ENCODE assay signal across 8 mouse cellular contexts in genomic region chr3:131105940-131106401, GRCm38 (mm10). TPM values are rescaled to one million over a fixed set of nuclear protein-coding genes. Genes with fewer than 3 reads are reported as not detected.
DNase-seq lines count a peak whose midpoint lies in the region; ATAC-seq and TF ChIP-seq lines count a peak whose summit lies in the region.

No protein-coding gene starts in this region.

- H3K4me3 ChIP-seq in E14TG2a.4 (replicated peaks; ENCODE audit: low read length): peak overlapping the region; percentile 77
- H3K4me3 ChIP-seq in hindbrain, embryonic 10.5 days: peak overlapping the region; percentile 47
- peak overlapping the region; percentile 37 for H3K4me3 ChIP-seq in liver, embryonic 12.5 days
- peak overlapping the region; percentile 35 for H3K4me3 ChIP-seq in neural tube, embryonic 13.5 days

- peak overlapping the region; percentile 81 for H3K27ac ChIP-seq in hindbrain, embryonic 10.5 days
- H3K27ac ChIP-seq in liver, embryonic 12.5 days: no peak overlapping the region
- H3K27ac ChIP-seq in neural tube, embryonic 13.5 days (replicated peaks): peak overlapping the region; percentile 43; the same call in 1 of the 2 replicates

- H3K27me3 ChIP-seq in E14TG2a.4 (ENCODE audit: insufficient read depth, low read length): peaks cover 56% of the 10 kb centered on the region
- peaks cover 79% of the 10 kb centered on the region for H3K27me3 ChIP-seq in hindbrain, embryonic 10.5 days (ENCODE audit: insufficient read depth, poor library complexity, severe bottlenecking)
- H3K27me3 ChIP-seq in liver, embryonic 12.5 days (replicated peaks): peaks cover 89% of the 10 kb centered on the region
- H3K27me3 ChIP-seq in neural tube, embryonic 13.5 days: peaks cover 88% of the 10 kb centered on the region

- H3K4me2 ChIP-seq in liver, embryonic 12.5 days: peak overlapping the region; percentile 56
- H3K4me2 ChIP-seq in neural tube, embryonic 13.5 days: peak overlapping the region; percentile 56

- under 1% methylated on average over 36 of the region's 36 CpGs for WGBS in hindbrain, embryonic 10.5 days
- WGBS in liver, embryonic 12.5 days (ENCODE audit: insufficient replicate concordance): under 1% methylated on average over 36 of the region's 36 CpGs
- WGBS in neural tube, embryonic 13.5 days: under 1% methylated on average over 36 of the region's 36 CpGs

- H3K9ac ChIP-seq in liver, embryonic 12.5 days: no peak overlapping the region
- peak overlapping the region; percentile 28; the same call in 1 of the 2 replicates for H3K9ac ChIP-seq in neural tube, embryonic 13.5 days

- DNase-seq in cerebellum, postnatal 10 days: peak; percentile 57 to 59
- DNase-seq in cerebellum, adult 9-10 months: no peak
- DNase-seq in embryo, embryonic 9.5 days (ENCODE audit: extremely low spot score): peak; percentile 87
- DNase-seq in hindbrain, embryonic 10.5 days (ENCODE audit: low spot score): peak; percentile 86
- DNase-seq in c-Kit-positive CD71-positive TER-119-positive erythroid progenitor cells, embryonic 14.5 days (ENCODE audit: low spot score): no peak

- ATAC-seq in liver, embryonic 12.5 days: no peak
- ATAC-seq in neural tube, embryonic 13.5 days (ENCODE audit: low read depth): peak; percentile 54

- no peaks in the 10 kb centered on the region for H3K9me3 ChIP-seq in E14TG2a.4 (ENCODE audit: low read length)
- H3K9me3 ChIP-seq in hindbrain, embryonic 10.5 days: no peaks in the 10 kb centered on the region
- H3K9me3 ChIP-seq in liver, embryonic 12.5 days (replicated peaks): no peaks in the 10 kb centered on the region
- H3K9me3 ChIP-seq in neural tube, embryonic 13.5 days: no peaks in the 10 kb centered on the region

- no peaks in the 10 kb centered on the region for H3K36me3 ChIP-seq in E14TG2a.4 (ENCODE audit: insufficient read depth, low read length)
- H3K36me3 ChIP-seq in hindbrain, embryonic 10.5 days: no peaks in the 10 kb centered on the region
- no peaks in the 10 kb centered on the region for H3K36me3 ChIP-seq in liver, embryonic 12.5 days
- H3K36me3 ChIP-seq in neural tube, embryonic 13.5 days: no peaks in the 10 kb centered on the region

- peaks cover 78% of the 10 kb centered on the region for H3K4me1 ChIP-seq in E14TG2a.4 (replicated peaks; ENCODE audit: low read depth, low read length)
- H3K4me1 ChIP-seq in hindbrain, embryonic 10.5 days (replicated peaks): peaks cover 63% of the 10 kb centered on the region
- H3K4me1 ChIP-seq in liver, embryonic 12.5 days: peaks cover 9% of the 10 kb centered on the region; the same call in 1 of the 2 replicates
- peaks cover 43% of the 10 kb centered on the region for H3K4me1 ChIP-seq in neural tube, embryonic 13.5 days (replicated peaks)

- no peak for TF ChIP-seq CTCF in E14TG2a.4 (conservative IDR thresholded peaks at IDR 0.05; ENCODE audit: low read length)

RNA-seq across cellular contexts. Expression of gene Lef1, which starts 4.3 kb away (rescaled TPM):
- 24.8 and 32.9 TPM in 2 replicates for polyA plus RNA-seq in hindbrain, embryonic 10.5 days (2016; fragmentation: Nextera tagmentation; extraction: Ambion mirVana)
- 0.35 and 0.60 TPM in 2 replicates for polyA plus RNA-seq in liver, embryonic 12.5 days (2016; fragmentation: Nextera tagmentation; extraction: Ambion mirVana)
- 7.7 and 12.3 TPM in 2 replicates for polyA plus RNA-seq in neural tube, embryonic 13.5 days (2015; fragmentation: Nextera tagmentation; extraction: Ambion mirVana)

Comparison
In these comparisons a context has a peak if more than half of its experiments do, and no peak if none do; other contexts are left out.
1. DNase-seq: peak in cerebellum, postnatal 10 days (2 of 2), embryo, embryonic 9.5 days (single experiment) and hindbrain, embryonic 10.5 days (single experiment); none in cerebellum, adult 9-10 months (single experiment) and c-Kit-positive CD71-positive TER-119-positive erythroid progenitor cells, embryonic 14.5 days (single experiment).
2. Peak in every context shown above with its lines, with median percentiles within 50 percentile points of each other: H3K4me3 ChIP-seq.